Mouse (Mus musculus): ENCODE data around the gene Sel1l3. TPM values are rescaled to one million over a fixed set of nuclear protein-coding genes. Genes with fewer than 3 reads are reported as not detected.
A peak's percentile ranks its signal among the peaks of the same experiment; 100 is the strongest.

Gene Sel1l3
- polyA plus RNA-seq (2015; fragmentation: Nextera tagmentation; extraction: Ambion mirVana) = 4.0 TPM in 2 replicates

DNA sequence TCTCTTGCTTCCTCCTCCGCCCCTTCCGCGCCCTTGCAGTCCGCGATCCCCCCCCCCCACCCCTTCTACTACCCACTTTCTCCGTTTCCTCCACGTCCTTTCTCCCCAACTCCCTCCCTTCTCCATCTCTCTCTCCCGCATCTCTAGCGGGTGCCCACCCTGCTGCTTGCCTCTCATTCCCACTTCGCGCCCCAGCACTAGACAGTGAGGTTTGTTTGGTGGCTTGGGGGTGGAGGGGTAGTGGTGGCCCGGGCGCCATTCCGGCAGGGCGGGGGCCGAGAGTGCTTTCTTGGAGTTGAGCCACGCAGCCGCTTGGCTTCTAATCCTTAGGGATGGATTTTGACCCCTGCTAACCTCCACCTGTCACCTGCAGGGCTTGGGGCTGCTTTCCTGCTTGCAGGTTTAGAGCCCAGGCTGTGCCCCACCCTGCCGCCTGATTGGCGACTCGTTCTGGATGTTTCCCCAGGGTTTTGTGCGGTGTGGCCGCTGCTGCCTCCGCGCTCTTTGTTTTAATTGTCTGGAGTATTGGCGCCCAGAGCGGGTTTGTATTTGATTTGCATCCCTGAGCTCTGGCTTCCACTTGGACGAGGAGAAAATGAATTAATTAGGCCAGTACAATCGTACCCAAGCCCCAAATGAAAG is at the start of gene Sel1l3:
Gene Sel1l3 (minus strand): TSS at position 217 of the 642 bp plus-strand sequence.
- Histone ChIP-seq H3K27ac (replicated peaks) (no peak within 1 kb of the TSS), H3K9ac (peak within 1 kb of the TSS; percentile 33; the same call in 1 of the 2 replicates), H3K4me3 (replicated peaks) (peak within 1 kb of the TSS; percentile 56), H3K4me2 (replicated peaks) (peak within 1 kb of the TSS; percentile 99), H3K9me3 (replicated peaks) (no peaks in the 10 kb centered on the region), H3K36me3 (no peaks in the 10 kb centered on the region), H3K4me1 (peaks cover 22% of the 10 kb centered on the region), H3K27me3 (peaks cover 45% of the 10 kb centered on the region)
- WGBS = 1% methylated on average over 22 of the region's 29 CpGs
- ATAC-seq (ENCODE audit: insufficient number of reproducible peaks, low FRiP score, low TSS enrichment, low read depth) = peak; percentile 58

DNA sequence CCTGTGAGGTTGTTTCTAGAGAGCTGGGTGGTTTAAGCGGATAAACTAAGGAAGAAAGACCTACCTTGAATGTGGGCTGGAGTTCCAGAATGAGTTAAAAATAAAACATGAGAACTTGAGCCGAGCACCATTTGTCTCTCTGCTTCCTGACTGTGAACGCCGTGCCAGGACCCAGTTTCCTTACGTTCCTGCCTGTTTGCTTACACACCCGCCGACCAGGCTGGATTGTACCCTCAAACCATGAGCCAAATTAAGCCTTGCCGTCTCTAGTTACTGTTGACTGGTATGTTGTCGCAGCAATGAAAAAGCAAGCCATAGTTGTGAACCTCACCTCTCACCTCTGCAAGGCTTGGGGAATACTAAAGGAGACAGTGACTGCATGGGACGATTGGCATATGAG is 48.3 kb upstream of the Sel1l3 start:
- Histone ChIP-seq H3K4me3 (replicated peaks) (no peak overlapping the region), H3K4me1 (peaks cover 19% of the 10 kb centered on the region), H3K9ac (no peak overlapping the region), H3K27me3 (peaks cover 10% of the 10 kb centered on the region), H3K27ac (replicated peaks) (no peak overlapping the region), H3K9me3 (replicated peaks) (no peaks in the 10 kb centered on the region), H3K36me3 (no peaks in the 10 kb centered on the region), H3K4me2 (replicated peaks) (no peak overlapping the region)
- ATAC-seq (ENCODE audit: insufficient number of reproducible peaks, low FRiP score, low TSS enrichment, low read depth) = no peak
- 74% methylated on average over 10 of the region's 10 CpGs for WGBS

DNA sequence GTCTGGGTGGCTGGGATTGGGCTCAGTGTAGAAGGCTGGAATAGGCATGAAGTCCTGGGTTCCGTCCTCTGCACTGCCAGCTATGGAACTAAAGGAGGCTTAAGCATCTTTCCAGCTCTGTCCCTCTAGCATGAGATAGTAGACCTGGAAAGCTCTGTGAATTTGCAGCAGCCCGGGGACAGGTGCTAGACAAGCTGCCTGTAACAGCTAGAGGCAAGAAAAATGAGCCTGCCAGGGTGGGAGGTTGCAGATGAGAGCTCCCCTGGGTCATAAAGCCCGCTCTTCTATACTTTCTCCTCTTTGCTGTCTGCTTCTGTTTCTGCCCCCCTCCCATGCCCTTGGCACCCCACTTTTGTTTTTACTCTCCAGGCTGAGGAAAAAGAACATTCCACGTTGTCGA is 46.2 kb upstream of the Sel1l3 start:
- Histone ChIP-seq H3K9ac (no peak overlapping the region), H3K4me2 (replicated peaks) (no peak overlapping the region), H3K27me3 (peaks cover 14% of the 10 kb centered on the region), H3K4me1 (peaks cover 12% of the 10 kb centered on the region), H3K36me3 (no peaks in the 10 kb centered on the region), H3K27ac (replicated peaks) (no peak overlapping the region), H3K4me3 (replicated peaks) (no peak overlapping the region), H3K9me3 (replicated peaks) (no peaks in the 10 kb centered on the region)
- 48% methylated on average over 5 of the region's 5 CpGs for WGBS
- no peak for ATAC-seq (ENCODE audit: insufficient number of reproducible peaks, low FRiP score, low TSS enrichment, low read depth)

DNA sequence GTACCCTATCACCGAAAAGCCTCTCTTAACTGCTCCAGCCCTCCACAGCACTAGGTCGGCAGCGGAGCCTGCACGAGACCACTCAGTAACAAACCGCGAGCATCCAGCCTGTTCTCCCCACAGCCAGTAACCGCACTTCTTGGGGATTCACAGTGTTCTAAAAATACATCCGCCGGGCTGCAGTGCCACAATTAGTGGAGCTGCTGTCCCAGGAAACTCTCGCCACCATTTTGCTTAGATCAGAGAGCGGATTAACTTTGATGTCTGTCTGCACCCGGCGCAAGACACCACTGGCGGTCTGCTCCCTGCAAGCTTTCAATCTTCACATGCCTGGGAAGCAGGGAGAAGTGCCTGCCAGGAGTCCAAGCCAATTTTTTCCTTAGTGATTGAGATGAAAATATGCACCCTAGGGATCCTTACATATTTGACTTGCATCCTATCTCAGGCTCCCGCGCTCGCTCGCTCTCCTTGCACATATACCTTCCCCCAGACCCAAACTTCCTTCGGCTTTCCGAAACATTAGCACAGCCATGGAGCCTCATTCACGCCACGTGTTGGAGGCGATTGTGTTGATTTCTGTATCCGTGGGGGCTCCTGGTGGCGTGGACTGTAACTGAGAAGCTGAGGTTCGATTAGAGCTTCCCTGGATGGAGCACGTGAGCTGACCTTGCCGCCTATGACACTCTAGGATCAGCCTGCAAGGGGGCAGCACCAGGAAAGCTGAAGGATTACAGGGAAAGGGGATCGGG is 44.5 kb upstream of the Sel1l3 start:
- H3K9ac ChIP-seq = peak overlapping the region; percentile 31
- peak overlapping the region; percentile 35 for H3K4me3 ChIP-seq (replicated peaks)
- no peak overlapping the region for H3K27ac ChIP-seq (replicated peaks)
- 0 out of 2 replicates have a peak, but pooled peaks have one; percentile 30 for ATAC-seq (ENCODE audit: insufficient number of reproducible peaks, low FRiP score, low TSS enrichment, low read depth)
- WGBS = 2% methylated on average over 29 of the region's 29 CpGs
- peaks cover 12% of the 10 kb centered on the region for H3K4me1 ChIP-seq
- H3K27me3 ChIP-seq = peaks cover 20% of the 10 kb centered on the region
- H3K36me3 ChIP-seq = no peaks in the 10 kb centered on the region
- no peaks in the 10 kb centered on the region for H3K9me3 ChIP-seq (replicated peaks)
- peak overlapping the region; percentile 65 for H3K4me2 ChIP-seq (replicated peaks)

DNA sequence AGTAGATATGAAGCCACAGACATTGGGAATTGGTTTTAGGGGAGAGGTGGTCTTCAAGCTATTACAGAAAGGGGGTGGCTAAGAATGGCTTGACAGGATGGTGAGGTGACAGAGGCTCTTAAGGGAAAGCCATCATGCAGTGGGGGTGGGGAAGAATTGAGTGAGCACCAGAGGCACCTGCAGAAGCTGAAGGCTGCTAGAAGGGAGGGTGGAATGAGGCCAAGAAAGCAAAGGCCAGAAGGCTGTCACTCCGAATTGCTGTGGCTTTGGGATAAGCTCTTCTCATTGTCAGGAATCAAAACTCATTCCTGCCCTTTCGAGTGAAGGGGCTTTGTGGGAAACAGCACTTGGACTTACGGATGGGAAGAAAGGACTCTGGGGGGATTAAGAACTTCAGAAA is 41.1 kb upstream of the Sel1l3 start:
- no peaks in the 10 kb centered on the region for H3K36me3 ChIP-seq
- no peaks in the 10 kb centered on the region for H3K9me3 ChIP-seq (replicated peaks)
- H3K27ac ChIP-seq (replicated peaks) = no peak overlapping the region
- no peak overlapping the region for H3K4me2 ChIP-seq (replicated peaks)
- H3K27me3 ChIP-seq = peaks cover 31% of the 10 kb centered on the region
- H3K4me1 ChIP-seq = peaks cover 12% of the 10 kb centered on the region
- H3K4me3 ChIP-seq (replicated peaks) = no peak overlapping the region
- no peak overlapping the region for H3K9ac ChIP-seq
- ATAC-seq (ENCODE audit: insufficient number of reproducible peaks, low FRiP score, low TSS enrichment, low read depth) = no peak
- WGBS = 42% methylated on average over 3 of the region's 3 CpGs

DNA sequence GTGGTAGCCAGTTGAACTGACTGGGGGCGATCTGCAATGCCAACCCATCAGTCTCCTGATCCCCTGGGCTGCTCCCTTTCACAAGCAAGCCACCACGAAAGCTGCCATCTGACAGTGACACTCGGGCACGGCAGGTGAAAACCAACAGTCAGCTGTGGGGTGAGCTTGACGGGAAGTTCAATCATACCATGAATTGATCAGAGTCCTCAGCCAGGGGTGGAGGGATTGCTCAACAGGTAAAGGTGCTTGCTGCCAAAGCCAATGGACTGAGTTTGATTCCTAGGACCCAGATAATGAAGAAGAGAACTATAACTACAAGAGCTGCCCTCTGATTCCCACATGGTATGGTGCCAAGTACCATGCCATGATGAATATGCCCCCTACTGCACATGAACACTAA is 40.4 kb upstream of the Sel1l3 start:
- H3K4me2 ChIP-seq (replicated peaks) = no peak overlapping the region
- H3K27ac ChIP-seq (replicated peaks) = no peak overlapping the region
- H3K4me3 ChIP-seq (replicated peaks) = no peak overlapping the region
- 90% methylated on average over 5 of the region's 5 CpGs for WGBS
- peaks cover 31% of the 10 kb centered on the region for H3K27me3 ChIP-seq
- H3K4me1 ChIP-seq = peaks cover 12% of the 10 kb centered on the region
- H3K9ac ChIP-seq = no peak overlapping the region
- no peaks in the 10 kb centered on the region for H3K36me3 ChIP-seq
- ATAC-seq (ENCODE audit: insufficient number of reproducible peaks, low FRiP score, low TSS enrichment, low read depth) = no peak
- no peaks in the 10 kb centered on the region for H3K9me3 ChIP-seq (replicated peaks)

DNA sequence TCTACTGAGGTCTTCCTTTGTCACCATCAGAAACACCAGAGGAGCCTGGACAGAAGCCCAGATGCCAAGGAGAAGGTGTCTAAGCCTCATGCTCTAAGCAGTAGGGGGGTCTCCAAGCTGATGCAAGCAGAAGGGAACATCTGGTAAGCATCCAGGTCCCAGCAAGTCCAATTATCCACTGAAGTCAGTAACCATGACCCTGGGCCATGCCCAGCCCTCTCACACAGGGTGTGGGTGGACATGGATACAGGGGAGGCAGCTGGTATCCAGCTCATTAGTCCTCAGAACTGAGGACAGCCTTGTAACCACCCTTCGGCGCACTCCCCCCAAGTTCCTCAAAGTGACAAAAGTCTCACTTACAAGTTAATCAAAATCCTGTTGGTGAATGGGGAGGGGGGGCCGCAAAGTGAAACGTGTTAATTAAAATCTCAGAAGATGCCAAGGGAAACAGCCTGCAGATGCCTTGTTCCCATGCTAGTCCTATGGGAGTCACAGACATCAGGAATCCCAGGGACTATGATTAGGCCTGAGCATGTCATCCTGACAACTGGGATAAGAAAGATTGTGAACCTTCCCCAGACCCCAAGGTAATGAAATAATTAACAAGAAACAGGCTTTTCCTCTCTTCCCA is 35.8 kb upstream of the Sel1l3 start:
- no peaks in the 10 kb centered on the region for H3K9me3 ChIP-seq (replicated peaks)
- H3K27ac ChIP-seq (replicated peaks) = no peak overlapping the region
- peaks cover 17% of the 10 kb centered on the region for H3K27me3 ChIP-seq
- no peak overlapping the region for H3K4me2 ChIP-seq (replicated peaks)
- 73% methylated on average over 4 of the region's 4 CpGs for WGBS
- no peak overlapping the region for H3K9ac ChIP-seq
- no peak overlapping the region for H3K4me3 ChIP-seq (replicated peaks)
- 0 out of 2 replicates have a peak, but pooled peaks have one; percentile 41 for ATAC-seq (ENCODE audit: insufficient number of reproducible peaks, low FRiP score, low TSS enrichment, low read depth)
- no peaks in the 10 kb centered on the region for H3K4me1 ChIP-seq
- no peaks in the 10 kb centered on the region for H3K36me3 ChIP-seq

DNA sequence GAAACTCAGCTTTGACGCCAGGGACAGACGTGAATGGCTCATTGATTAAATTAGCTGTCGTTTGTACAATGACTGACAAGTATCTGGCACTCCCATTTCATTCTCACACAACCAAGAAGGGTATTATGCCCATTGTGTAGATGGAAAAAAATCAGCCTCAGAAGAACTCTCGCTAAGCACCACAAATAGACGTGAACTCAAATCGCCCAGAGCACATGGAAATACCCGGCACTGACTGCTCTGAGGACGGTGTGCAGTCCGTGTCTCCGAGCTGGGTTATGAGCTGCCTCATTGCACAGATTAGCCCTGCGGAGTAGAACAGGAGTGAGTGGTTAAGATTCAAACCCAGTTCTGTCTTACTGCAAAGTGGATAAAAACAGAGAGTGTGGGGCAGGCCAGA is 34.8 kb upstream of the Sel1l3 start:
- Histone ChIP-seq H3K4me2 (replicated peaks) (no peak overlapping the region), H3K36me3 (no peaks in the 10 kb centered on the region), H3K27me3 (peaks cover 11% of the 10 kb centered on the region), H3K4me3 (replicated peaks) (no peak overlapping the region), H3K27ac (replicated peaks) (no peak overlapping the region), H3K9me3 (replicated peaks) (no peaks in the 10 kb centered on the region), H3K9ac (no peak overlapping the region), H3K4me1 (no peaks in the 10 kb centered on the region)
- WGBS = 77% methylated on average over 11 of the region's 11 CpGs
- ATAC-seq (ENCODE audit: insufficient number of reproducible peaks, low FRiP score, low TSS enrichment, low read depth) = no peak

DNA sequence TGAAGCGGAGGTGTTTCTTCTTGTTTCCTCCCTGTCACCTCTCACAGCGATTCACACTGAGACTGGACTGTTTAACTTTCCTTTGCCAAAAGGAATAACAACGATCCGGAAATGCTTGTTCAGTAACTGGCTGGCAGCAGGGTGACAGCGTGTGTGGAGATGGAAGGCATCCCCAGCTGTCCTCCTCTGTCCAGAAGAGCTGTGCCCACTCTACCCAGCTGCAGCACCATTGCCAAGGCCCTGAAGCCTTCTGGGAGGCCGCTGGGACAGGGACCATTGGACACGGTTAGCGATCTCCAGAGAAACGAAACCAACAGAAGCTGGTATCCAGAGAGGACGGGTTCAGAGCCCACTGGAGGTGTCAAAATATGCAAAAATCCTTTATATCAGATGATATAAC is 30.2 kb upstream of the Sel1l3 start:
- H3K4me1 ChIP-seq = no peaks in the 10 kb centered on the region
- no peaks in the 10 kb centered on the region for H3K27me3 ChIP-seq
- no peak overlapping the region for H3K4me3 ChIP-seq (replicated peaks)
- no peak overlapping the region for H3K27ac ChIP-seq (replicated peaks)
- no peaks in the 10 kb centered on the region for H3K36me3 ChIP-seq
- ATAC-seq (ENCODE audit: insufficient number of reproducible peaks, low FRiP score, low TSS enrichment, low read depth) = no peak
- H3K9me3 ChIP-seq (replicated peaks) = no peaks in the 10 kb centered on the region
- no peak overlapping the region for H3K9ac ChIP-seq
- H3K4me2 ChIP-seq (replicated peaks) = no peak overlapping the region
- WGBS = 84% methylated on average over 10 of the region's 10 CpGs

DNA sequence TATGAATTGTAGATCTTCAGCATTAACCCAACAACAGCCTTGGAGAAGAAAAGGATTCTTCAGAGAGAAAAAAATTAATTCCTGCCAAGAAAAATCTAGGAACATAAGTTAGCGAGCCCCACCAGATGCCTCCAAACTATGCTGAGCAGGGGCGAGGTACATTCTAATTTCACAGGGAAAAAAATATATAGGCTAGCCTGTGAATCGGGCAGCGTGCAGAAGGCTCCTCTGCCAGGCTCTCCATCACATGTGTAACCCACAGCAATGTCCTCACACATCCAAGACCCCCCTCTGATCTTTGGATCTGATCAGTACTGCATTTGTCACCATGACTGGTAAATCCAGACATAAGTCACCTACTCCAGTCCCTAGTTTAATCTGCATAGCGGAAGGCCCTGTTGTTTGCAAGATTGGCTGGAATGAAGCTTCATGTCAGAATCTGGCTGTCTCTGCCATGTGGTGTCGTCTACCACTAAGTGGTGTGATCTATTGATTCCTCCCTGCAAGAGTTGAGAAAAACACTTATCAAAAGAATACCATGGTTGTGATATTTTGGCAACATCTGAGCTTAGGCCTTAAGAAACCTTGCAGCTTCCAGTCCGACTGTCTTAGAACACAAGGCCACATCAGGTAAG is 29.3 kb upstream of the Sel1l3 start:
- ATAC-seq (ENCODE audit: insufficient number of reproducible peaks, low FRiP score, low TSS enrichment, low read depth) = no peak
- Histone ChIP-seq H3K4me1 (no peaks in the 10 kb centered on the region), H3K27ac (replicated peaks) (no peak overlapping the region), H3K4me3 (replicated peaks) (no peak overlapping the region), H3K36me3 (no peaks in the 10 kb centered on the region), H3K4me2 (replicated peaks) (no peak overlapping the region), H3K27me3 (no peaks in the 10 kb centered on the region), H3K9ac (no peak overlapping the region), H3K9me3 (replicated peaks) (no peaks in the 10 kb centered on the region)
- 74% methylated on average over 7 of the region's 7 CpGs for WGBS

DNA sequence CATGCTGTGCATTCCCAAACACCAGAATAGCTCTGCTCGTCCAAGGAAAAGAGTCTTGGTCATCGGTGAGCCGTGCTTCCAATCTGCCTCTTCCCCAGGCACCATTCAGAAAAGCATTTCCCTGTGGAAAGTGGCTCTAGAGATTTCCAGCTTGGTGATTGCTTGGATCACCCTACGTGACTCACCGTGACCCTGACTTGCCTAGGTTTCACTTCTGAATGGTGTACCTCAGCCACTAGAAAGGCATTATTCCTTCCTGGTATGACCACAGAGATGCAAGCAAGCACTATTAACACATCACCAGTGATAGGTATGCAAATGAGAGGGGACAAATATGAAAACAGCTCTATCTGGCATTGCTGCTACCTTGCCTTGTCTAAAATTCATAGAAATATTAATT is 28.2 kb upstream of the Sel1l3 start:
- H3K27ac ChIP-seq (replicated peaks) = no peak overlapping the region
- 77% methylated on average over 5 of the region's 5 CpGs for WGBS
- ATAC-seq (ENCODE audit: insufficient number of reproducible peaks, low FRiP score, low TSS enrichment, low read depth) = no peak
- H3K9ac ChIP-seq = no peak overlapping the region
- no peak overlapping the region for H3K4me3 ChIP-seq (replicated peaks)
- H3K36me3 ChIP-seq = no peaks in the 10 kb centered on the region
- H3K27me3 ChIP-seq = no peaks in the 10 kb centered on the region
- no peaks in the 10 kb centered on the region for H3K4me1 ChIP-seq
- no peak overlapping the region for H3K4me2 ChIP-seq (replicated peaks)
- H3K9me3 ChIP-seq (replicated peaks) = no peaks in the 10 kb centered on the region
